ENCODE assay signal across 17 mouse cellular contexts in genomic region chr2:77347027-77347426, GRCm38 (mm10).
"Had no signal": no experiment of that assay in that cellular context is flagged by ENCODE, and none has a peak within 500 bp of the region (broad histone marks: within the 10 kb centered on the region; RNA-seq: fewer than 3 reads in every experiment).

No protein-coding gene starts in this region.

- DNase-seq: retina, postnatal 1 day; right cerebral cortex, adult 18-20 months; right cerebral cortex, postnatal 14 days; right cerebral cortex, postnatal 25 days; right cerebral cortex, postnatal 4 days; spleen, adult 18-20 months; thymus, adult 18-20 months; thymus, adult 2 months; thymus, postnatal 14 days; thymus, postnatal 25 days; thymus, postnatal 36 days; thymus, postnatal 4 days had no signal

- H3K4me1 ChIP-seq: neural tube, embryonic 12.5 days; neural tube, embryonic 13.5 days; neural tube, embryonic 15.5 days; stomach, embryonic 15.5 days had no signal

- H3K27ac ChIP-seq: neural tube, embryonic 12.5 days; neural tube, embryonic 13.5 days; neural tube, embryonic 15.5 days; stomach, embryonic 15.5 days; stomach, postnatal 0 days had no signal

- H3K4me3 ChIP-seq: neural tube, embryonic 12.5 days; neural tube, embryonic 13.5 days; neural tube, embryonic 15.5 days; stomach, embryonic 15.5 days had no signal
